8 mouse cellular contexts compared by ENCODE assay signal in the genomic region with DNA sequence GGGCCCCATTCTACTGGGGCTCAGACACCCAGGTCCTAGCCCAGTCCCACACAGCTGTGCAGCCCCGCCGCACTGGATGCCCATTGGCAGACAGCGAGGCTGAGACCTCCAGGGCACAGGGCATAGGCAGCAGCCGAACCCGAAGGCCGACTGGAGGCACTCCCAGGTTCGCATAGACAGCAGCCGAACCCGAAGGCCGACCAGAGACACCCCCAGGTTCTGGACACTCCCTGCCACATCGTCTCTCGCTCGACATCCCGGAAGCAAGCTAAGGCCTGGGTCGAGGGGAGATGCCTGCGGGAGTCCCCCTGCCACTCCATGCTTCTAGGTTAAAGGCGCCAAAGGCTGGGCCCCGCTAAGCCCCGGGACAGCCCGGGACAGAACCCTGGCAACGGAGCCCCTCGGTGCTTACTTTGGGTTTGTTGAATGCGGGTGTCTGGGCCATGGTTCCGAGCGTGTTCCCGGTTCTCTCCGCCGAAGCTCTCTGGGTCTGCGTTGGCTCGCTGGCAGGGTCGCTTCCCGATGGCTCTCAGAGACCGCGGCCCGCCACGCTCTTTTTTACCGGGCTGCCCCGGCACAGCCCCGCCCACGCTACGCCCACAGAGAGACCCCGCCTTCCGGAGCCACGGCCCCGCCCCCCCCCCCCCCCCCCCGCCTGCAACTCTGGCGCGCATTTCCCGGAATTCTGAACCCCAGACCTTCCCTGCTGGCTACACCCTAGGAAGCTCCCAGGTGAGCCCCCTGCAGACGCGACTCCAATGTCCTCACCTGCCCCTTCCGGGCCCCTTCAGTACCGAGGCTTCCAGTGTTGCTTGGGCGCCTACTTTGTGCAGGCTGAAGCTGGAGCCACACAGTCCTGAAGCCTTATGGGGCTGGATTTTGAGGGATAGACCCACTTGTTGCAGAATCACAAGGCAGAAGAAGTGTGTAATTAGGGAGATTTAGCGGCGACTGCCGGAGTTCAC. TPM values are rescaled to one million over a fixed set of nuclear protein-coding genes. Genes with fewer than 3 reads are reported as not detected.
DNase-seq lines count a peak whose midpoint lies in the region; ATAC-seq and TF ChIP-seq lines count a peak whose summit lies in the region.

A gene (minus strand): TSS at position 593 of the 965 bp plus-strand sequence.

- H3K27ac ChIP-seq in intestine, embryonic 16.5 days (ENCODE audit: low read length) = no peak within 1 kb of the TSS
- H3K27ac ChIP-seq in lung, embryonic 14.5 days (ENCODE audit: low read depth) = no peak within 1 kb of the TSS
- H3K27ac ChIP-seq in neural tube, embryonic 15.5 days (replicated peaks) = no peak within 1 kb of the TSS

- H3K27me3 ChIP-seq in intestine, embryonic 16.5 days (replicated peaks; ENCODE audit: control insufficient read depth, insufficient read depth, low read length) = peaks cover 4% of the 10 kb centered on the region
- peaks cover 14% of the 10 kb centered on the region; the same call in 1 of the 2 replicates for H3K27me3 ChIP-seq in lung, embryonic 14.5 days (ENCODE audit: insufficient read depth, low read length)
- H3K27me3 ChIP-seq in neural tube, embryonic 15.5 days (replicated peaks) = 0 out of 2 replicates have a peak, but pooled peaks cover 5% of the 10 kb centered on the region

- peak within 1 kb of the TSS; percentile 62 for H3K4me3 ChIP-seq in intestine, embryonic 16.5 days (ENCODE audit: low read length)
- H3K4me3 ChIP-seq in lung, embryonic 14.5 days (ENCODE audit: low read depth, low read length) = peak within 1 kb of the TSS; percentile 59
- peak within 1 kb of the TSS; percentile 49 for H3K4me3 ChIP-seq in neural tube, embryonic 15.5 days (replicated peaks)

- peaks cover 4% of the 10 kb centered on the region for H3K4me1 ChIP-seq in intestine, embryonic 16.5 days (ENCODE audit: control insufficient read depth, insufficient read depth, low read length)
- peaks cover 7% of the 10 kb centered on the region; the same call in 1 of the 2 replicates for H3K4me1 ChIP-seq in lung, embryonic 14.5 days (ENCODE audit: insufficient read depth)
- H3K4me1 ChIP-seq in neural tube, embryonic 15.5 days = peaks cover 15% of the 10 kb centered on the region

- peak within 1 kb of the TSS; percentile 96 for H3K4me2 ChIP-seq in intestine, embryonic 16.5 days (ENCODE audit: low read depth, low read length)
- H3K4me2 ChIP-seq in lung, embryonic 14.5 days = peak within 1 kb of the TSS; percentile 99
- H3K4me2 ChIP-seq in neural tube, embryonic 15.5 days = peak within 1 kb of the TSS; percentile 77

- peak; percentile 84 for ATAC-seq in intestine, embryonic 16.5 days
- peak; percentile 70 for ATAC-seq in lung, embryonic 14.5 days (ENCODE audit: insufficient read depth)
- ATAC-seq in neural tube, embryonic 15.5 days (ENCODE audit: low FRiP score) = peak; percentile 77

- intact Hi-C loops in gastrocnemius, postnatal 36 days (cut with DNase I) = no loop called here

- no peak; the same call in 1 of the 2 replicates for TF ChIP-seq CTCF in lung, embryonic 14.5 days (IDR thresholded peaks at IDR 0.05; ENCODE audit: low read depth)

- no peaks in the 10 kb centered on the region for H3K36me3 ChIP-seq in intestine, embryonic 16.5 days (ENCODE audit: control insufficient read depth, insufficient read depth, low read length)
- H3K36me3 ChIP-seq in lung, embryonic 14.5 days (ENCODE audit: insufficient read depth) = no peaks in the 10 kb centered on the region
- no peaks in the 10 kb centered on the region for H3K36me3 ChIP-seq in neural tube, embryonic 15.5 days

- no peaks in the 10 kb centered on the region for H3K9me3 ChIP-seq in intestine, embryonic 16.5 days (ENCODE audit: control insufficient read depth, low read length)
- H3K9me3 ChIP-seq in lung, embryonic 14.5 days (ENCODE audit: low read depth, low read length) = no peaks in the 10 kb centered on the region
- no peaks in the 10 kb centered on the region for H3K9me3 ChIP-seq in neural tube, embryonic 15.5 days (replicated peaks)

- H3K9ac ChIP-seq in intestine, embryonic 16.5 days (ENCODE audit: low read depth, low read length) = peak within 1 kb of the TSS; percentile 74
- H3K9ac ChIP-seq in lung, embryonic 14.5 days = peak within 1 kb of the TSS; percentile 72
- peak within 1 kb of the TSS; percentile 10 for H3K9ac ChIP-seq in neural tube, embryonic 15.5 days (replicated peaks)

- DNase-seq in right cerebral cortex, postnatal 10 days (ENCODE audit: low spot score in 2 of 2) = peak; percentile 52 to 68
- no peak for DNase-seq in right cerebral cortex, adult 18-20 months
- DNase-seq in cerebellum, postnatal 36 days = peak; percentile 14 to 36
- peak; percentile 39 to 60 for DNase-seq in gastrocnemius, postnatal 36 days
- peak; percentile 83 for DNase-seq in lung, embryonic 14.5 days
- peak; percentile 10 to 47 for DNase-seq in urinary bladder, postnatal 36 days (ENCODE audit: low spot score in 2 of 2)

- WGBS in intestine, embryonic 16.5 days = 1% methylated on average over 50 of the region's 57 CpGs
- under 1% methylated on average over 51 of the region's 57 CpGs for WGBS in lung, embryonic 14.5 days
- under 1% methylated on average over 54 of the region's 57 CpGs for WGBS in neural tube, embryonic 15.5 days

RNA-seq across cellular contexts. Expression of the gene that starts here (rescaled TPM):
- total RNA-seq in gastrocnemius, postnatal 36 days (2021) = under 1 TPM; 0.25 to 0.79 TPM
- 5.8 and 7.4 TPM in 2 replicates for polyA plus RNA-seq in intestine, embryonic 16.5 days (2015; fragmentation: Nextera tagmentation; extraction: Ambion mirVana)
- polyA plus RNA-seq in lung, embryonic 14.5 days (2014; fragmentation: Nextera tagmentation; extraction: Ambion mirVana) = 9.5 and 9.9 TPM in 2 replicates
- 4.2 and 10.1 TPM in 2 replicates for polyA plus RNA-seq in neural tube, embryonic 15.5 days (2015; fragmentation: Nextera tagmentation; extraction: Ambion mirVana)

Comparison
In these comparisons a context has a peak if more than half of its experiments do, and no peak if none do; other contexts are left out.
1. Peak in DNase-seq in gastrocnemius, postnatal 36 days; RNA of the gene not detected or under 1 TPM.
2. H3K9ac ChIP-seq: peak in every context shown above with its lines; median percentile 74 in intestine, embryonic 16.5 days; 72 in lung, embryonic 14.5 days; 10 in neural tube, embryonic 15.5 days.